Mouse (Mus musculus) midbrain, embryonic 12.5 days (tissue): ENCODE results near the gene Gm4559. TPM values are rescaled to one million over a fixed set of nuclear protein-coding genes. Genes with fewer than 3 reads are reported as not detected.
"Not testable (repeated sequence)": the region's sequence is repeated elsewhere in the genome, so short reads cannot be mapped to it uniquely, and the experiment has no call there.

Experiments used
- ATAC-seq: fragments of 200-750 bp; cut with Nextera tagmentation; 2 replicates; pipeline ENCODE4 v1.8.0; 2017; ENCODE audit warnings: low read depth, moderate TSS enrichment, moderate library complexity; ENCODE audit not compliant: low FRiP score
- H3K27ac ChIP-seq: fragments of 300-500 bp; sonication (generic); replicated peaks from 2 replicates; pipeline ENCODE4 v1.5.1; 2016; ENCODE audit warnings: mild to moderate bottlenecking
- H3K27me3 ChIP-seq: fragments of 300-500 bp; sonication (generic); 2 replicates; pipeline ENCODE4 v1.6.1; 2016; ENCODE audit warnings: mild to moderate bottlenecking
- H3K36me3 ChIP-seq: fragments of 300-500 bp; sonication (generic); 2 replicates; pipeline ENCODE4 v1.6.1; 2016
- H3K4me1 ChIP-seq: fragments of 300-500 bp; sonication (generic); 2 replicates; pipeline ENCODE4 v1.6.1; 2016
- H3K4me2 ChIP-seq: fragments of 300-500 bp; sonication (generic); replicated peaks from 2 replicates; pipeline ENCODE4 v1.6.1; 2016; ENCODE audit warnings: mild to moderate bottlenecking, moderate library complexity
- H3K4me3 ChIP-seq: fragments of 300-500 bp; sonication (generic); 2 replicates; pipeline ENCODE4 v1.5.1; 2016; ENCODE audit warnings: mild to moderate bottlenecking
- H3K9ac ChIP-seq: fragments of 300-500 bp; sonication (generic); replicated peaks from 2 replicates; pipeline ENCODE4 v1.6.1; 2016; ENCODE audit warnings: mild to moderate bottlenecking, moderate library complexity
- H3K9me3 ChIP-seq: fragments of 300-500 bp; sonication (generic); 2 replicates; pipeline ENCODE4 v1.6.1; 2016; ENCODE audit warnings: mild to moderate bottlenecking
- WGBS: fragments of 180-500 bp; shearing (Covaris S2); methylation state at CpG from one replicate; pipeline ENCODE4 v1.1.7; 2016; 5-methylcytosine and 5-hydroxymethylcytosine counted together
- polyA plus RNA-seq: library from polyadenylated mRNA; unstranded; fragments of >200 nt; fragmentation: Nextera tagmentation; extraction: Ambion mirVana; gene quantifications from 2 replicates; pipeline ENCODE4 v1.2.1, GENCODE M21; 2016

Gm4559 gene
- polyA plus RNA-seq, 1 experiment from 2014 or later: not detected

DNA sequence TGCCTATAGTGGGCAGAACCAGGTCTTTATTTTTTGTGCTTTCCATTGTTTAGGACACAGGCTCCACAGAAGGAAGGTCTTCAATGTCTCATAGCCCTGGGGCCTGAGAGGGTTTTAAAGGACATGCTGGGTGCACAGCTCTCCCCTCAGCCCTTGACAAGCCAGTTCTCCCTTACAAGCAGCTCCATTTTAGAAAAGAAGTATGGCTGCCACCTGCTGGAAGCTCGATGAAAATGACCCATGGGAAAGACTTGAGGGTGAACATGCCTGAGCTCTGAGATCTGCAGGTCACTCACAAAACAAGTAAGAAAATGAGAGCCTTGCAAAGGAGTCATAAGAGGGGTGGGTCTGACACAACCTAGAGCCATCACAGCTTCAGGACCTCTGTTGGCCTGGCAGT lies 24.3 kb downstream of the Gm4559 start:
- no peaks in the 10 kb centered on the region for H3K27me3 ChIP-seq
- no peak for ATAC-seq

GRCm38 (mm10) chr7:142240978-142241377 lies 33.2 kb downstream of the Gm4559 start, which contains the start of gene Gm40460:
TSS of gene Gm40460 (minus strand) at chr7:142241078.
- H3K4me1 ChIP-seq: no peaks in the 10 kb centered on the region
- no peak within 1 kb of the TSS for H3K4me2 ChIP-seq
- no peaks in the 10 kb centered on the region for H3K36me3 ChIP-seq
- H3K27me3 ChIP-seq: no peaks in the 10 kb centered on the region
- H3K9ac ChIP-seq: no peak within 1 kb of the TSS
- H3K9me3 ChIP-seq: 0 out of 2 replicates have a peak, but pooled peaks cover 5% of the 10 kb centered on the region
- no peak within 1 kb of the TSS for H3K27ac ChIP-seq
- WGBS: 64% methylated on average over 2 of the region's 2 CpGs
- no peak for ATAC-seq
- H3K4me3 ChIP-seq: no peak within 1 kb of the TSS

More for the DNA sequence above, 24.3 kb downstream of the Gm4559 start:
- no peak overlapping the region for H3K4me3 ChIP-seq
- 3% methylated on average over 1 of the region's 1 CpGs for WGBS
- H3K36me3 ChIP-seq: no peaks in the 10 kb centered on the region
- no peak overlapping the region for H3K9ac ChIP-seq
- no peaks in the 10 kb centered on the region for H3K4me1 ChIP-seq
- no peaks in the 10 kb centered on the region for H3K9me3 ChIP-seq
- no peak overlapping the region for H3K4me2 ChIP-seq
- no peak overlapping the region for H3K27ac ChIP-seq

- 24% methylated on average over 1 of the region's 1 CpGs for WGBS
- Histone ChIP-seq H3K4me3 (no peak overlapping the region), H3K27me3 (no peaks in the 10 kb centered on the region)
Measured at GRCm38 (mm10) chr7:142231540-142231939, 42.6 kb downstream of the Gm4559 start.

GRCm38 (mm10) chr7:142229871-142230270 lies 44.3 kb downstream of the Gm4559 start, which contains the start of gene Krtap5-5:
TSS of gene Krtap5-5 (minus strand) at chr7:142229971.
- H3K9me3 ChIP-seq, H3K4me1 ChIP-seq, H3K4me3 ChIP-seq, H3K27me3 ChIP-seq, H3K36me3 ChIP-seq, H3K9ac ChIP-seq, H3K4me2 ChIP-seq, H3K27ac ChIP-seq, ATAC-seq: not testable (repeated sequence)
- WGBS: 64% methylated on average over 3 of the region's 3 CpGs

More at GRCm38 (mm10) chr7:142231540-142231939, 42.6 kb downstream of the Gm4559 start:
- no peak overlapping the region for H3K9ac ChIP-seq
- ATAC-seq: no peak
- H3K9me3 ChIP-seq: peaks cover 15% of the 10 kb centered on the region
- no peaks in the 10 kb centered on the region for H3K36me3 ChIP-seq
- no peaks in the 10 kb centered on the region for H3K4me1 ChIP-seq
- H3K27ac ChIP-seq: no peak overlapping the region
- H3K4me2 ChIP-seq: no peak overlapping the region

- Histone ChIP-seq H3K9me3 (no peaks in the 10 kb centered on the region), H3K27ac (no peak overlapping the region), H3K27me3 (no peaks in the 10 kb centered on the region), H3K4me1 (no peaks in the 10 kb centered on the region), H3K9ac (no peak overlapping the region), H3K4me2 (no peak overlapping the region), H3K4me3 (no peak overlapping the region), H3K36me3 (no peaks in the 10 kb centered on the region)
- WGBS: 58% methylated on average over 2 of the region's 2 CpGs
- ATAC-seq: no peak
Measured at GRCm38 (mm10) chr7:142224518-142224917, 49.6 kb downstream of the Gm4559 start.

Other genes with a start within 250 kb of the Gm4559 start
- 50.6 and 50.9 TPM in 2 replicates for gene Mob2, start 213.3 kb downstream of the Gm4559 start, polyA plus RNA-seq
- 41.5 and 44.3 TPM in 2 replicates for gene Dusp8, start 178.5 kb downstream of the Gm4559 start, polyA plus RNA-seq
- not detected in 2 replicates for gene Gm45618, start 153.6 kb downstream of the Gm4559 start, polyA plus RNA-seq
- not detected in 2 replicates for gene Gm39115, start 138.3 kb downstream of the Gm4559 start, polyA plus RNA-seq
- not detected in 2 replicates for gene Gm45337, start 129.8 kb downstream of the Gm4559 start, polyA plus RNA-seq
- not detected in 2 replicates for gene Gm29735, start 117.2 kb downstream of the Gm4559 start, polyA plus RNA-seq
- gene Gm4553, start 108.6 kb downstream of the Gm4559 start, polyA plus RNA-seq: not detected in 2 replicates
- gene Krtap5-2, start 98.4 kb downstream of the Gm4559 start, polyA plus RNA-seq: not detected in 2 replicates
- gene Gm10153, start 84.0 kb downstream of the Gm4559 start, polyA plus RNA-seq: not detected in 2 replicates
- not detected in 2 replicates for gene Krtap5-3, start 73.0 kb downstream of the Gm4559 start, polyA plus RNA-seq
- gene Gm7579, start 62.5 kb downstream of the Gm4559 start, polyA plus RNA-seq: not detected in 2 replicates
- gene Krtap5-5, start 44.4 kb downstream of the Gm4559 start, polyA plus RNA-seq: not detected in 2 replicates
- gene Gm40460, start 33.3 kb downstream of the Gm4559 start, polyA plus RNA-seq: not detected in 2 replicates
- gene Gm2431, start 16.0 kb downstream of the Gm4559 start, polyA plus RNA-seq: not detected in 2 replicates
- not detected in 2 replicates for gene Krtap5-1, start 22.8 kb upstream of the Gm4559 start, polyA plus RNA-seq
- not detected in 2 replicates for gene Krtap5-4, start 29.2 kb upstream of the Gm4559 start, polyA plus RNA-seq
- gene Ifitm10, start 99.4 kb upstream of the Gm4559 start, polyA plus RNA-seq: 0.43 and 0.63 TPM in 2 replicates
- gene Gm49369, start 108.3 kb upstream of the Gm4559 start, polyA plus RNA-seq: 0.56 TPM in 1 of 2 replicates, not detected in the other
- gene Ctsd, start 113.7 kb upstream of the Gm4559 start, polyA plus RNA-seq: 163 and 183 TPM in 2 replicates
- gene Syt8, start 160.5 kb upstream of the Gm4559 start, polyA plus RNA-seq: 0.56 TPM in 1 of 2 replicates, not detected in the other
- gene Tnni2, start 167.4 kb upstream of the Gm4559 start, polyA plus RNA-seq: 0.66 TPM in 1 of 2 replicates, not detected in the other
- gene Lsp1, start 186.4 kb upstream of the Gm4559 start, polyA plus RNA-seq: 9.8 and 11.1 TPM in 2 replicates
- gene Tnnt3, start 224.5 kb upstream of the Gm4559 start, polyA plus RNA-seq: 1.0 and 1.1 TPM in 2 replicates